Mouse (Mus musculus) natural killer cell, adult 2 months (primary cell): Measurements from ENCODE around the gene Dlx1.

ENCODE experiments used
- DNase-seq, 2 experiments: peaks; one replicate each; pipeline ENCODE4 v3.0.0; 2022; ENCODE audit warnings: low spot score in 2 of 2

The Dlx1 gene

GRCm38 (mm10) chr2:71528014-71528713, at the start of gene Dlx1:
Dlx1 (plus strand) TSS chr2:71528113.
- DNase-seq, result no peak

DNA sequence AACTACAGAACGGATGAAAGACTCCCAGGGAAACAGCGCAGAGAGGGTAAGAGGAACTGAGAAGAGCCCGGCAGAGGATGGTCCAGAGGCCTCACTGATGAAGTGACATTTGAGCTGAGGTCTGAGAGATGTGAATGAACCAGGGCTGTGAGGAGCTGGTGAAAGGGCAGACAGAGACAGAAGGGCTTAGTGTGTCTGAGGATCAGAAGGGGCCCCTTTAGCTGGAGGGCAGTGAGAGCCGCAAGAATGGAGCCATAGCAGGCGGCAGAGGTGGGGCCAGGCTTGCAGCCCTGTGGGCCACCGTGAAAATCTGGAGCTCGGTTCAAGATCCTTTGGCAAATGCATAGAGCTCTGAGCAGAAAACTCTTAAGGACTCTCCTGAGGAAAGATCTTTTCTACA, 48.0 kb upstream of the Dlx1 start:
- no peak for DNase-seq

DNA sequence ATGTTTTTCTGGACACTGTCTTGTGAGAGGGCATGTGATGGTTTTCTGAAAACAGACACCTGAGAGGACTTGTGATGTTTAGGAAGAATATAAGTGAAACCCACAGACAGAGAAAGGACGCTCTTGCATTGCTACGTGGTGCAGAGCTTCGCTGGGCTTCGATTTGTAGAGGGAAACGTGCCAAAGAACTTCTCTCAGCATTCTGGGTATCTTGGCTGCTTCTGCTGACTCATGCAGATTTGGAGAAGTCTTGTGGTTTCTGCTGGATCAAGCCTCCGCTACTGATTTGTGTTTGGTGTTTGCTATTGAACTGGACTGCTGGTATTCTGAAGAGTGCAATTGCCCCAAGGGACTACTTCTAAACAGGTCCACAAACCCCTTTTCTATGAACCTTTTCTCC, 46.1 kb upstream of the Dlx1 start:
- DNase-seq, result no peak

DNA sequence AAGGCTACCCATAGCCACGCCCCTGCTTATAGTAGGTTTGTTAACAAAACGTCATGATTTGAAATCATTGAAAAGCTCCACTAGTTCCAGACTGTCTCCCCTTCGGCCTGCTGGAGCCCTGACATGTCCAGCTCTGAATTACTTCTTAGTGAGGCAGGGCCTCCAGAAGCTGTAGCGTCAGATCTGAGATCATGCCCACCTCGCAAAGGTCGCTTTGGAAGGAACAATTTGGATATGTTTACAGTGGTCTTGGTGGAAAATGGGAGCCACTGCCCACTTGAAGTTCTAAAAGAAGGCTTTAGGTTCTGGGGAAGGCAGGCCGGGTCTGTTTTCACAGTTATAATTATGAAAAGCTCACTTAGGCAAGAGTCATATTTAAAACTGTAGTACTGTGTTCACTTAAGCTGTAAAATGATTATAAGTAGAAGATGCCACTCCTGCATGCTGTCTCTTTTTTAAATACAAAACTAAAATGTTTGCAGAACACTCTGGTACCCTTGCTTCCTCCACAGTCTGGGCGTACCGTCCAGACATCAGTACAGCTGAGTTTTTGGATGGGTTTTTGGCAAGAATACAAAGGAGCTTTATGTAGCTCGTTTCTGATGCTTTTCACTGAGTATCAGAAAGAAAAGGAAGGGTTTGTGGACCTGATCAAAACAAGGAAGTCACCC, 44.7 kb upstream of the Dlx1 start:
- DNase-seq, result no peak

- no peak for DNase-seq
Measured at GRCm38 (mm10) chr2:71483717-71484066, 44.2 kb upstream of the Dlx1 start.

GRCm38 (mm10) chr2:71491295-71491694, 36.6 kb upstream of the Dlx1 start:
- no peak for DNase-seq

- DNase-seq, result no peak
Measured at GRCm38 (mm10) chr2:71493161-71493683, 34.7 kb upstream of the Dlx1 start.

DNA sequence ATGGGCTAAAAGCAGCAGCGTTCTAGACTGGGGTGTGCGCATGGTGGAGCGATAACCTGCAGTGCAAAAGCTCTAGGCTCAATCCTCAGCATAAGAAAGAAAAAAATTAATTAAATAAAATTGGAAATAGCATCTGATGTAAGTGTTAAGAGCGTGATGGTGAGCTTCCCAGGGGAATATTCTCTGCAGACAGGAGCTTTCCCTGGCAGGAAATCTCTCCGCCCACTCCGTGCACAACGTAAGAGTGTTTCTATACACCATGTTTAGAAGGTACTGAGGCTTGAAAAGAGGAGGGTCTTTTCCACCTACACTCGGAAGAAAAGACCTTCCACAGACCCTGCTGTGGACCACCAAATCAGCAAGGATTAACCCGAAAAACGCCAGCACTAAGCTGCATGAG, 33.4 kb upstream of the Dlx1 start:
- no peak for DNase-seq

- DNase-seq, result no peak
Measured at GRCm38 (mm10) chr2:71494971-71495370, 32.9 kb upstream of the Dlx1 start.

GRCm38 (mm10) chr2:71497175-71497574, 30.7 kb upstream of the Dlx1 start:
- no peak for DNase-seq

- DNase-seq, result no peak
Measured at GRCm38 (mm10) chr2:71499276-71500230, 28.4 kb upstream of the Dlx1 start.

- DNase-seq, result no peak
Measured at GRCm38 (mm10) chr2:71504852-71505251, 23.1 kb upstream of the Dlx1 start.

DNA sequence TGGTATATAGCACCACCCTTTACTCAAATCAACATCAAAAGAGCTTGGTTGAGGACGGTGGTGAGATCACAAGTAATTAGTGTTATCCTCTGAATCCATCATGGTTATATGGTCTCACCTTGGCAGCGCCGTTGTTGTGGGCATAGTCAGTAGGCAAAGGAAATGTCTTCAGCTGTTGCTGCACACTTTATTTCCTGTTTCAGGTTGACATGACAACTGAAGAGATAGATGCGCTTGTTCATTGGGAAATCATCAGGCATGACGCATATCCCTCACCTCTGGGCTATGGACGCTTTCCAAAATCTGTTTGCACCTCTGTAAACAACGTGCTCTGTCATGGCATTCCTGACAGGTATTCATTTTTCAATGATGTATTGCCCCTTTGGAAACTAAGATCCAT, 16.7 kb upstream of the Dlx1 start:
- DNase-seq, result no peak

- no peak for DNase-seq
Measured at GRCm38 (mm10) chr2:71512326-71512725, 15.6 kb upstream of the Dlx1 start.

DNA sequence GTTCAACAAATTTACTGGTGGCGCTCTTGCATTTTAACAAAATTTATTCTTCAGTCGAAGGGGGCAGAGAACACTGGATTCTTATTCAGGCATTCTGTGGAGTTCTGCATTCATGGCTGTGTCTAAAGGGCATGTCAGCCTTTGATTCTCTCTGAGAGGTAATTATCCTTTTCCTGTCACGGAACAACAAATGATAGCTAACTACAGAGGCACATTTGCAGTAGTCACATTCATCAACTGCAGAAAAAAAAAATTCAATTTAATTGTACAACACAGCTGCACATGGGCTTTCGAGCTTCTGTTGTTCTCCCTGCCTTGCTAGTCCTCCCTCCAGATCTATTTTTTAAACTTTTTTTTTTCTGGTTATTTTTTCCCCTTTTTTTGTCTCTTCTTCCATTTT, 10.9 kb upstream of the Dlx1 start:
- no peak for DNase-seq

DNA sequence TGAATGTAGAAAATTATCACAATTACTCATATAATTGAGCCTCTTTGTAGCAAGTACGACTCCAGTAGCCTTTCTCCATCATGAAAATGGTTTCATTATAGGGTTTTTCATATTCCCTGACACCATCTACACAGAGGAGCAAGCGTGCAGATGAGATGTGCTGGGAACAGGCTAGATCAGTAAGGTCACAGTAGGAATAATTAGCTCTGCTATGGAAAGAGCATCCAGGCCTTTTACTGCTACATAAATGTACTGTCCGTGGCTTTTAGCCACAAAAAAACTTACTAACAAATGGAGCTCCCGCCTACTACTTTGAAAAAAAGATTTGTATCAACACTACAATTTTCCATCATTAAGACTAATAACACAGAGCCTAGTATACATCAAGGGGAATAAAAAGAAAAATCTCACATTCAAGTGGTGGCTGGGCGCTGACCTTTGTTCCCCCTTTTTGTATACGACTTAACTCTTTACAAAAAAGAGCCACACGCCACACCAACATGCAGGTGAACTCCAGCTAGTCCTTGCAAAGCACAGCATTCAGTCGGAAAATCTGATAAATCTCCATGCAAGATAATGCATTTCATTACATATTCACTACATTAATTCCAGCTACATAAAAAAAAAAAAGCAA, 10.3 kb upstream of the Dlx1 start:
- no peak for DNase-seq

DNA sequence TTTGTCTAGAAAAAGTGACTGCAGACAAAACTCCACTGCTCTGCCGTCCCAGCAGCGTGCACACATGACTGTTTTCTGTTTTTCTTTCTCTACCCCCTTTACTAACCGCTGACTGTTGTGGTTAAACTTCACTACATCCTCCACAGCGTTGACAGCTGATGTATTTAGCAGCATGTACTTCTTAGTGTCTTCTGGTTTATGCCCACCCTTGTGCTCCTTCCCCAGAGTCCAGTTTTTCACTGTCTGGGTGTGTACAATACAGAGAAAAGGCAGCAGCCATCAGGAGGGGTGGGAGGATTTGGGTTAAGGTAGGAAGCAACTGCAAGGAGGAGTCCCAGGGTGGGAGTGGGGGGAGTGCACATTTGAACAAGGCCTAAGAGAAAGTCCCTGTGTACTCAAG, 5.0 kb upstream of the Dlx1 start:
- DNase-seq, result no peak

GRCm38 (mm10) chr2:71523431-71523830, 4.5 kb upstream of the Dlx1 start:
- no peak for DNase-seq

- DNase-seq, result no peak
Measured at GRCm38 (mm10) chr2:71524763-71525162, 3.1 kb upstream of the Dlx1 start.

DNA sequence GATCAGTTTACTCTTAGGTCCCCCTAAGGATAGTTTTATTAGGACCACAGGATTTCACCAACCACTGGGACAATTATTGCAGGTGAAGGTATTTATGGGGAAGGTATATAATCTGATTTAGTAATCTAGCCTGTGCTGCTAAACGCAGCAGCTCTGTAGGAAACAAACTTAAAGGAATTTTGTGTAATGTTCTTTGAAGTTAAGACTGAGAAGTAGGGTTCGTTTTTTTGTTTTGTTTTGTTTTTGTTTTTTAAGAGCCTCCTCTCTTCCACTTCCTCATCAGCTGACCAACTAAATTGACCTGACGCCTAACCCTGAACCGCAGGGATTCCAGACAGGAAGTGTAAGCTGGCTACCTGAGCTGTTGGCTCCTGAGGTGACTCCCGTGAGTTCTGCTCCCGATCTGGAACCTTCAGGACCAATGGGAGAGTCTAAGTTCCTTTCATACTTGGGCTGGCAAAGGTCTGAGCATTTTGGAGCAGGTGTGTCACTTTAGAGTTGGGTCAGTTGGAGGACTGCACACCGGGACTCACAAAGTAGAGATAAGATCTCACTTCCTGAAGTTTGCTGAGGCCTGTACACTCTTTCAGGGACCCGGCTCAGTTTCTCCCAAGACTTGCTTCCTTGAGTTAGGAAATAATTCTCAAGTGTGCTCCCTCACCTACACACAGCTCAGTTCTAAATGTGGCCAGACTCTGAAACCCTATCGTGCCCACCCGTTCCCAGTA, 1.2 kb upstream of the Dlx1 start:
- no peak for DNase-seq

DNA sequence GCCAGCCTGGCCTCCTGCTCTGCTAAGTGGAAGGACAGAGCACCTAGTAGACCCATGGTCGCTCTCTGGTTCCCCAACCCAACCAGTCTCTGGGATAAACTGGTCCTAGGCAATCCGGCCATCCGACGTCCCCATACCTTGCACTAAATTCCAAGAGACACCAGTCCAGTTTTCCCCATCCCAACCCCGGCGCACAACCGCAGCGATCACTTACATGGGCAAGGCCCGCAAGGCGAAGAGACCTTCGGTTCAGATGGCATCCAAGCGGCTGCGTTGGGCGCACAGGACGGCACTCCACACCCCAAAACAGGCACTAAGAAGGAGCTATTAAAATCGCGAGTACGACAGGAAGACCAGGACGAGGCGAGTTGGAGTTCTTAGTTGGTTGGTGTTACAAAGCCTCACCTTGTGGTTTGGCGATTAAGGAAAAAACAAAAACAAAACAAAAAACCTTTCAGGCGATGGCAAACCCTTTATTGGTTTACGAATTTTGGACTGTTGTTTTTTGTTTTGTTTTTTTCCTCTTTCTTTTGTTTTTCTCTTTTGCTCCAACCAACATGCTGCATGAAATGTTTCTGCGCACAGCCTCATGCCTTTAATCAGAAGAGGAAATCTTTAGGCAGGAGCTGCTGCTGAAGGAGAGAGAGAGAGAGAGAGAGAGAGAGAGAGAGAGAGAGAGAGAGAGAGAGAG, 445 bp upstream of the Dlx1 start:
- no peak for DNase-seq
